Mouse (Mus musculus): ENCODE data around the gene Ksr2.

Ksr2 gene

GRCm38 (mm10) chr5:117523010-117523409 lies 109.2 kb downstream of the Ksr2 start:
- DNase-seq (ENCODE audit: low spot score in 2 of 2), result no peak

- DNase-seq (ENCODE audit: low spot score in 2 of 2), result no peak
These were observed 117.2 kb downstream of the Ksr2 start for GRCm38 (mm10) chr5:117530991-117531390.

GRCm38 (mm10) chr5:117539221-117539620 lies 125.4 kb downstream of the Ksr2 start:
- no peak for DNase-seq (ENCODE audit: low spot score in 2 of 2)

GRCm38 (mm10) chr5:117541654-117542053 lies 127.9 kb downstream of the Ksr2 start:
- no peak for DNase-seq (ENCODE audit: low spot score in 2 of 2)

GRCm38 (mm10) chr5:117546694-117547268 lies 133.0 kb downstream of the Ksr2 start:
- no peak for DNase-seq (ENCODE audit: low spot score in 2 of 2)

GRCm38 (mm10) chr5:117550992-117551391 lies 137.2 kb downstream of the Ksr2 start:
- peak; percentile 52 to 63 for DNase-seq (ENCODE audit: low spot score in 2 of 2)

- DNase-seq (ENCODE audit: low spot score in 2 of 2), result no peak
These were observed 138.3 kb downstream of the Ksr2 start for GRCm38 (mm10) chr5:117552096-117552495.

- DNase-seq (ENCODE audit: low spot score in 2 of 2), result no peak
These were observed 140.7 kb downstream of the Ksr2 start for GRCm38 (mm10) chr5:117554505-117554904.

GRCm38 (mm10) chr5:117556570-117556969 lies 142.8 kb downstream of the Ksr2 start:
- no peak for DNase-seq (ENCODE audit: low spot score in 2 of 2)

- no peak for DNase-seq (ENCODE audit: low spot score in 2 of 2)
These were observed 147.3 kb downstream of the Ksr2 start for GRCm38 (mm10) chr5:117561080-117561479.

- DNase-seq (ENCODE audit: low spot score in 2 of 2), result no peak
These were observed 152.4 kb downstream of the Ksr2 start for GRCm38 (mm10) chr5:117566051-117566665.

- DNase-seq (ENCODE audit: low spot score in 2 of 2), result no peak
These were observed 155.5 kb downstream of the Ksr2 start for GRCm38 (mm10) chr5:117569190-117569795.

GRCm38 (mm10) chr5:117572428-117572827 lies 158.6 kb downstream of the Ksr2 start:
- no peak for DNase-seq (ENCODE audit: low spot score in 2 of 2)

- DNase-seq (ENCODE audit: low spot score in 2 of 2), result peak; percentile 50 to 51
These were observed 161.1 kb downstream of the Ksr2 start for GRCm38 (mm10) chr5:117574894-117575293.

GRCm38 (mm10) chr5:117577598-117577997 lies 163.8 kb downstream of the Ksr2 start:
- DNase-seq (ENCODE audit: low spot score in 2 of 2), result peak in 1 of 2 experiments; percentile 42

- DNase-seq (ENCODE audit: low spot score in 2 of 2), result no peak
These were observed 167.9 kb downstream of the Ksr2 start for GRCm38 (mm10) chr5:117581711-117582110.

GRCm38 (mm10) chr5:117584428-117584827 lies 170.6 kb downstream of the Ksr2 start:
- no peak for DNase-seq (ENCODE audit: low spot score in 2 of 2)

GRCm38 (mm10) chr5:117589266-117589665 lies 175.5 kb downstream of the Ksr2 start:
- no peak for DNase-seq (ENCODE audit: low spot score in 2 of 2)

GRCm38 (mm10) chr5:117593273-117593672 lies 179.5 kb downstream of the Ksr2 start:
- DNase-seq (ENCODE audit: low spot score in 2 of 2), result no peak

- no peak for DNase-seq (ENCODE audit: low spot score in 2 of 2)
These were observed 183.0 kb downstream of the Ksr2 start for GRCm38 (mm10) chr5:117596803-117597202.

- DNase-seq (ENCODE audit: low spot score in 2 of 2), result no peak
These were observed 188.2 kb downstream of the Ksr2 start for GRCm38 (mm10) chr5:117602026-117602425.

- no peak for DNase-seq (ENCODE audit: low spot score in 2 of 2)
These were observed 194.0 kb downstream of the Ksr2 start for GRCm38 (mm10) chr5:117607761-117608309.
